Mouse (Mus musculus) naive thymus-derived CD4-positive, alpha-beta T cell, adult 5 months (primary cell): ENCODE measurements around the gene Klri1. TPM values are rescaled to one million over a fixed set of nuclear protein-coding genes. Genes with fewer than 3 reads are reported as not detected.

Source experiments
- polyA plus RNA-seq: library from polyadenylated mRNA; unstranded; fragments of 100-300 nt; shearing (Covaris generic); gene quantifications from one replicate; pipeline ENCODE4 v1.2.1, GENCODE M21; 2017

Gene Klri1
- not detected for polyA plus RNA-seq

GRCm38 (mm10) chr6:129717032-129717431 is at the start of gene Klri1:
TSS of gene Klri1 (minus strand) at chr6:129717132.

GRCm38 (mm10) chr6:129740069-129740721 is 23.3 kb upstream of the Klri1 start, which contains the start of gene Klri2:
TSS of gene Klri2 (minus strand) at chr6:129740484.

GRCm38 (mm10) chr6:129678873-129679272 is 38.1 kb downstream of the Klri1 start, which contains the start of gene Klrc1:
TSS of gene Klrc1 (minus strand) at chr6:129678973.

DNA sequence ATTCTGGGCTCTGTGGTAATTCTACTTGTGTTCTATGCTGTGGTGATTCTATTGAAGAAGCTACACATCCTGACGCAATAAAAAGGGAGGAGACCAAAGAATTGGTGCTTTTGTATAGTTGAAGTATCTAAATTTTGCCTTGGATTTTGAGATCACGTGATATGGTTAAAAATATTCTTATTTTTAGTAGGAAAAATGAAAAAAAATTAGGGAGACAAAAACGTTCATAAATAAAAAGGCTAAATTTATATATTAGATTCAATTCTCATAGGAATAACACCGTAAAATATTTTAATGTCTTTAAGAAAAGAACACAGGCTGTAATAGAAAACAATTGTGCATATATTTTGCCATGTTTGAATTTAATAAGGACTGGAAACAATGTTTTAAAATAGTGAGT is 56.3 kb downstream of the Klri1 start, which contains the start of gene Klrc2:
TSS of gene Klrc2 (minus strand) at position 101 of the 400 bp plus-strand sequence.

Other genes starting within 250 kb of the Klri1 start
- not detected for gene Olr1, start 210.0 kb downstream of the Klri1 start, polyA plus RNA-seq
- gene Tmem52b, start 204.6 kb downstream of the Klri1 start, polyA plus RNA-seq: not detected
- 5.0 TPM for gene Gabarapl1, start 184.0 kb downstream of the Klri1 start, polyA plus RNA-seq
- not detected for gene Klre1, start 139.2 kb downstream of the Klri1 start, polyA plus RNA-seq
- 19.2 TPM for gene Klrd1, start 125.3 kb downstream of the Klri1 start, polyA plus RNA-seq
- 0.29 TPM for gene Klrk1, start 93.3 kb downstream of the Klri1 start, polyA plus RNA-seq
- not detected for gene Klrc3, start 73.8 kb downstream of the Klri1 start, polyA plus RNA-seq
- not detected for gene Klrc2, start 56.4 kb downstream of the Klri1 start, polyA plus RNA-seq
- gene Klrc1, start 38.2 kb downstream of the Klri1 start, polyA plus RNA-seq: 0.17 TPM
- gene Klri2, start 23.4 kb upstream of the Klri1 start, polyA plus RNA-seq: not detected
- not detected for gene Gm156, start 67.1 kb upstream of the Klri1 start, polyA plus RNA-seq
- gene Gm17631, start 145.5 kb upstream of the Klri1 start, polyA plus RNA-seq: not detected
- gene Klra17, start 159.5 kb upstream of the Klri1 start, polyA plus RNA-seq: not detected
- not detected for gene Klra5, start 200.5 kb upstream of the Klri1 start, polyA plus RNA-seq